Mouse (Mus musculus): ENCODE measurements around the gene Prmt3. TPM values are rescaled to one million over a fixed set of nuclear protein-coding genes. Genes with fewer than 3 reads are reported as not detected.

Prmt3 gene
- total RNA-seq, 2 experiments from 2014 or later, result 11.6 to 17.3 TPM

GRCm38 (mm10) chr7:49902003-49902552 lies 123.9 kb downstream of the Prmt3 start:
- no peak for ATAC-seq (replicated peaks; ENCODE audit: low FRiP score, poor library complexity, severe bottlenecking)

DNA sequence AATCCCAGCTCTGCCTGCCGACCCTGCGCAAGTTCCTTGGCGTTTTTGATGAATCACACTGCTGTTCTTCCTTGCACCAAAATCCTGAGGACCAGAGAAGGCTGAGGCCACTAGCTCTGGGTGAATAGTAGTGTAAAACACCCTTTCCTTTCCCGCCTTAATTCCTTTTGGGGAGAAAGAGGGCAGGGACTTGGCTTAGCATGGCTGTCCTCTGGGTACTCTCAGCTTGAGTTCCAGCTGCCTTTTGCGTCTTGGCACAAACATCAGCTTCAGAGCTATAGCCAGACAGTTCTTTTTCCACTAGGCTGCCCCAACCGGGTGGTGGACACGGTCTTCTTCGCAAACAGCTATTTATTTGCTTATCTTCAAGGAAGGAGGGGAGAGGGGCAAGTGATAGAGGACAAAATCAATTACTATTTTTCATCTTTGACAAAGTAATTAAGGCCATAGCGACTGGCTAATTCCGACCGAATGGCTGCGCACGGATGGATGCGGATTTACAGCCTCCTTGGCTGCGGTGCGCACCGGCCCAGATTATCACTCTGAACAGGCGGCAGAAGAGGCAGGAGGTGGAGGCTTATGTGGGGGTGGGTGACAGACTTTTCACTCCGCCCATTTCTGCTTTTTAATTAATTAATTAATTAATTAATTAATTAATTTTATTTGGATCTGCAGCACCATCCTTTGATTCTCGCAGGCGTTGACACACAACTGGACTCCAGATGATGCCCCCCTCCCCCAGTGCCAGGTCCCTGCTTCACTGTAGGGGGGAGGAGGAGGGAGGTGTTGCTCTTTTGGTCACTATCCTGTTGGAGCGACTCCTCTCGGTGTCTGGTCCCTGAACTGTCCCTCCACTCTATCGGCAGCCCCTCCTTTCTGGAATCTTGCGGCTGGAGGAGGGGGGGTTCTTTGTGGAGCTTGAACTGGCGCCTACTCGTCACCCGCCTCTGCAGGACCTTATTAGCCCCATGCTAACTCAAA lies 129.3 kb downstream of the Prmt3 start:
- no peak for ATAC-seq (replicated peaks; ENCODE audit: low FRiP score, poor library complexity, severe bottlenecking)

Other genes with a start within 250 kb of the Prmt3 start
- gene Dbx1, start 141.5 kb upstream of the Prmt3 start, total RNA-seq (2015; ENCODE audit: low replicate concordance), result not detected in 2 replicates
- gene Dbx1, start 141.5 kb upstream of the Prmt3 start, total RNA-seq (2017; ENCODE audit: low replicate concordance), result not detected in 2 replicates
- 37.2 and 48.2 TPM in 2 replicates for gene Htatip2, start 19.2 kb upstream of the Prmt3 start, total RNA-seq (2015; ENCODE audit: low replicate concordance)
- 40.9 and 85.6 TPM in 2 replicates for gene Htatip2, start 19.2 kb upstream of the Prmt3 start, total RNA-seq (2017; ENCODE audit: low replicate concordance)
- gene Slc6a5, start 131.8 kb downstream of the Prmt3 start, total RNA-seq (2015; ENCODE audit: low replicate concordance), result not detected in 2 replicates
- not detected in 2 replicates for gene Slc6a5, start 131.8 kb downstream of the Prmt3 start, total RNA-seq (2017; ENCODE audit: low replicate concordance)
- not detected in 2 replicates for gene Nell1, start 196.5 kb downstream of the Prmt3 start, total RNA-seq (2015; ENCODE audit: low replicate concordance)
- not detected in 2 replicates for gene Nell1, start 196.5 kb downstream of the Prmt3 start, total RNA-seq (2017; ENCODE audit: low replicate concordance)

All from erythroblast, adult 5-6 weeks (primary cell).